Mouse (Mus musculus) liver, embryonic 14.5 days (tissue): ENCODE results near the gene Fpr3. TPM values are rescaled to one million over a fixed set of nuclear protein-coding genes. Genes with fewer than 3 reads are reported as not detected.

ENCODE experiments used
- ATAC-seq: fragments of 200-750 bp; cut with Nextera tagmentation; 2 replicates; pipeline ENCODE4 v1.8.0; 2017; ENCODE audit warnings: moderate number of reproducible peaks, mild to moderate bottlenecking, moderate library complexity; ENCODE audit not compliant: insufficient read depth
- DNase-seq, 3 experiments: peaks; one replicate each; pipeline ENCODE4 v3.0.0-alpha.2; 2012 to 2013; ENCODE audit warnings: low read depth in 3 of 3, low spot score in 3 of 3
- H3K27ac ChIP-seq: fragments of 300-500 bp; sonication (generic); 2 replicates; pipeline ENCODE4 v1.5.1; 2014; ENCODE audit warnings: moderate library complexity, mild to moderate bottlenecking, control low read depth, inconsistent platforms
- H3K27me3 ChIP-seq: fragments of 300-500 bp; sonication (generic); 2 replicates; pipeline ENCODE4 v1.6.1; 2014; ENCODE audit warnings: mild to moderate bottlenecking, low read length, moderate library complexity; ENCODE audit not compliant: control insufficient read depth, insufficient read depth
- H3K36me3 ChIP-seq: fragments of 300-500 bp; sonication (generic); replicated peaks from 2 replicates; pipeline ENCODE4 v1.6.1; 2014; ENCODE audit warnings: low read depth; ENCODE audit not compliant: control insufficient read depth, insufficient read depth
- H3K4me1 ChIP-seq, 2 experiments: fragments of 200-500 bp in 1 of 2; fragments of 300-500 bp in 1 of 2; sonication (generic) in 1 of 2; replicated peaks; 2 replicates each; pipeline ENCODE4 v1.6.1; 2012 to 2014; ENCODE audit warnings: antibody characterized with exemption in 1 of 2, inconsistent platforms in 1 of 2, low read length in 1 of 2; ENCODE audit not compliant: control insufficient read depth in 2 of 2, insufficient read depth in 2 of 2
- H3K4me2 ChIP-seq: fragments of 300-500 bp; sonication (generic); 2 replicates; pipeline ENCODE4 v1.6.1; 2014; ENCODE audit warnings: low read depth, mild to moderate bottlenecking, control low read depth, moderate library complexity
- H3K4me3 ChIP-seq, 2 experiments: fragments of 200-500 bp in 1 of 2; fragments of 300-500 bp in 1 of 2; sonication (generic) in 1 of 2; 2 replicates each; pipeline ENCODE4 v1.5.1; 2012 to 2014; ENCODE audit warnings: low read depth in 2 of 2, low read length in 2 of 2, mild to moderate bottlenecking in 2 of 2, control low read depth in 1 of 2, inconsistent platforms in 1 of 2, moderate library complexity in 1 of 2; ENCODE audit not compliant: insufficient read depth in 1 of 2
- H3K9ac ChIP-seq: fragments of 300-500 bp; sonication (generic); replicated peaks from 2 replicates; pipeline ENCODE4 v1.6.1; 2014; ENCODE audit warnings: mild to moderate bottlenecking, control low read depth, moderate library complexity
- H3K9me3 ChIP-seq: fragments of 300-500 bp; sonication (generic); 2 replicates; pipeline ENCODE4 v1.6.1; 2016; ENCODE audit warnings: low read length, mixed read lengths; ENCODE audit not compliant: control insufficient read depth
- CTCF ChIP-seq: IDR thresholded peaks from 2 replicates; pipeline ENCODE4 v1.5.1; 2016; ENCODE audit warnings: antibody characterized with exemption, low read depth, control low read depth
- EP300 ChIP-seq: IDR thresholded peaks from 2 replicates; pipeline ENCODE4 v1.6.1; 2016; ENCODE audit warnings: antibody characterized with exemption, low read depth
- WGBS: fragments of 180-500 bp; shearing (Covaris S2); extraction: QIAGEN DNeasy Blood & Tissue Kit; methylation state at CpG from one replicate; pipeline ENCODE4 v1.1.7; 2014; ENCODE audit not compliant: insufficient replicate concordance; 5-methylcytosine and 5-hydroxymethylcytosine counted together
- polyA plus RNA-seq, 2 experiments: library from polyadenylated mRNA; depleted of rRNA in 1 of 2; stranded (reverse) in 1 of 2; unstranded in 1 of 2; fragments of >200 nt; fragmentation: Nextera tagmentation in 1 of 2; extraction: Ambion mirVana in 1 of 2; gene quantifications; 2 replicates each; pipeline versions ENCODE4 v1.2.1 to v1.2.3; 2012 to 2014

Gene Fpr3
- polyA plus RNA-seq (2012; rRNA removed) (not detected in 2 replicates), polyA plus RNA-seq (2014; fragmentation: Nextera tagmentation; extraction: Ambion mirVana) (not detected in 2 replicates)

- 23% methylated on average over 1 of the region's 1 CpGs for WGBS
- DNase-seq (no peak), ATAC-seq (no peak)
- Histone ChIP-seq H3K4me3 (no peak within 1 kb of the TSS), H3K27me3 (no peaks in the 10 kb centered on the region), H3K36me3 (no peaks in the 10 kb centered on the region), H3K4me1 (no peaks in the 10 kb centered on the region), H3K9me3 (no peaks in the 10 kb centered on the region), H3K27ac (no peak within 1 kb of the TSS), H3K4me2 (no peak within 1 kb of the TSS), H3K9ac (no peak within 1 kb of the TSS)
- TF ChIP-seq EP300 (no peak), CTCF (no peak)
Measured at GRCm38 (mm10) chr17:17887774-17888248, at the start of gene Fpr3, which contains the start of gene Fpr2. Fpr3 (plus strand) TSS chr17:17887852. Fpr2 (plus strand) TSS chr17:17887824.

GRCm38 (mm10) chr17:17837919-17838701 is 49.5 kb upstream of the Fpr3 start:
- peak overlapping the region; percentile 56 for H3K9ac ChIP-seq
- H3K4me3 ChIP-seq: peak overlapping the region; percentile 52 to 68
- H3K9me3 ChIP-seq: no peaks in the 10 kb centered on the region
- no peak overlapping the region for H3K27ac ChIP-seq
- peak overlapping the region; percentile 67 for H3K4me2 ChIP-seq
- under 1% methylated on average over 43 of the region's 43 CpGs for WGBS
- H3K4me1 ChIP-seq: peaks cover 0 to 5% of the 10 kb centered on the region in 2 experiments; a peak in 1 of 4 replicates
- TF ChIP-seq CTCF (peak; percentile 86), EP300 (no peak)
- DNase-seq (peak; percentile 80 to 82 (median 80)), ATAC-seq (peak; percentile 98)
- H3K36me3 ChIP-seq: no peaks in the 10 kb centered on the region
- no peaks in the 10 kb centered on the region for H3K27me3 ChIP-seq

GRCm38 (mm10) chr17:17839276-17839675 is 48.4 kb upstream of the Fpr3 start:
- DNase-seq (no peak), ATAC-seq (no peak)
- Histone ChIP-seq H3K4me1 (peaks cover 0 to 5% of the 10 kb centered on the region in 2 experiments; a peak in 1 of 4 replicates), H3K4me2 (peak overlapping the region; percentile 67), H3K9me3 (no peaks in the 10 kb centered on the region), H3K9ac (no peak overlapping the region), H3K27me3 (no peaks in the 10 kb centered on the region), H3K4me3 (no peak overlapping the region), H3K36me3 (no peaks in the 10 kb centered on the region), H3K27ac (no peak overlapping the region)
- TF ChIP-seq EP300 (no peak), CTCF (no peak)
- whole genome bisulfite sequencing: 87% methylated on average over 2 of the region's 2 CpGs

GRCm38 (mm10) chr17:17840796-17841195 is 46.9 kb upstream of the Fpr3 start:
- Histone ChIP-seq H3K9ac (no peak overlapping the region), H3K27ac (no peak overlapping the region), H3K4me1 (peaks cover 0 to 5% of the 10 kb centered on the region in 2 experiments; a peak in 1 of 4 replicates), H3K27me3 (no peaks in the 10 kb centered on the region), H3K36me3 (no peaks in the 10 kb centered on the region), H3K9me3 (no peaks in the 10 kb centered on the region), H3K4me3 (no peak overlapping the region), H3K4me2 (no peak overlapping the region)
- no peak for ATAC-seq
- TF ChIP-seq EP300: no peak
- TF ChIP-seq CTCF: no peak
- DNase-seq: no peak
- WGBS: 75% methylated on average over 7 of the region's 7 CpGs
